Mouse (Mus musculus) CH12.LX (cell line): ENCODE data around the gene Olfml2a. TPM values are rescaled to one million over a fixed set of nuclear protein-coding genes. Genes with fewer than 3 reads are reported as not detected.

Experiments used
- DNase-seq: peaks from one replicate; pipeline ENCODE4 v3.0.0-alpha.2; 2013; ENCODE audit errors: extremely low read depth
- H3K27ac ChIP-seq: 2 replicates; pipeline ENCODE4 v1.5.1; 2012; ENCODE audit warnings: low read depth, mild to moderate bottlenecking, control low read depth, moderate library complexity; ENCODE audit not compliant: insufficient read depth
- H3K27me3 ChIP-seq: replicated peaks from 2 replicates; pipeline ENCODE3; 2012; ENCODE audit warnings: inconsistent platforms
- H3K36me3 ChIP-seq, 2 experiments: replicated peaks in 1 of 2; 2 replicates each; pipeline versions ENCODE3 to v1.6.1; 2012; ENCODE audit warnings: inconsistent platforms in 1 of 2, low read length in 1 of 2, mild to moderate bottlenecking in 1 of 2, mixed read lengths in 1 of 2, moderate library complexity in 1 of 2; ENCODE audit not compliant: control insufficient read depth in 1 of 2, insufficient read depth in 1 of 2
- H3K4me1 ChIP-seq, 2 experiments: 2 replicates each; pipeline ENCODE4 v1.6.1; 2012; ENCODE audit warnings: inconsistent platforms in 1 of 2, moderate library complexity in 1 of 2; ENCODE audit not compliant: insufficient read depth in 2 of 2, control insufficient read depth in 1 of 2
- H3K4me2 ChIP-seq: 2 replicates; pipeline ENCODE4 v1.6.1; 2012; ENCODE audit warnings: low read depth, mild to moderate bottlenecking, control low read depth; ENCODE audit not compliant: poor library complexity, insufficient read depth, severe bottlenecking
- H3K4me3 ChIP-seq, 3 experiments: fragments of 150-350 bp in 1 of 3; sonication (generic) in 1 of 3; replicated peaks in 1 of 3; 2 replicates each; pipeline versions ENCODE3 to v1.5.1; 2011 to 2012; ENCODE audit warnings: low read depth in 2 of 3, low read length in 2 of 3, mild to moderate bottlenecking in 2 of 3, moderate library complexity in 2 of 3, control low read depth in 1 of 3, improper control_type of control experiment in 1 of 3, inconsistent platforms in 1 of 3, mixed read lengths in 1 of 3; ENCODE audit not compliant: poor library complexity in 1 of 3
- H3K79me2 ChIP-seq: replicated peaks from 2 replicates; pipeline ENCODE4 v1.6.1; 2012; ENCODE audit warnings: mild to moderate bottlenecking, moderate library complexity; ENCODE audit not compliant: control insufficient read depth, poor library complexity, insufficient read depth, severe bottlenecking; ENCODE audit errors: extremely low read depth
- H3K9ac ChIP-seq: 2 replicates; pipeline ENCODE4 v1.6.1; 2012; ENCODE audit warnings: low read depth, mild to moderate bottlenecking, control low read depth, moderate library complexity; ENCODE audit not compliant: insufficient read depth
- H3K9me3 ChIP-seq: replicated peaks from 2 replicates; pipeline ENCODE3; 2012; ENCODE audit warnings: low read length, inconsistent platforms, mixed read lengths
- BHLHE40 ChIP-seq: IDR thresholded peaks from 2 replicates; pipeline ENCODE4 v1.6.1; 2011; ENCODE audit warnings: mild to moderate bottlenecking, low read depth, low read length, improper control_type of control experiment
- CHD1 ChIP-seq: IDR thresholded peaks from 2 replicates; pipeline ENCODE4 v1.6.1; 2012; ENCODE audit warnings: low read depth, low read length, improper control_type of control experiment, inconsistent platforms
- CHD2 ChIP-seq: IDR thresholded peaks from 2 replicates; pipeline ENCODE4 v1.6.1; 2011; ENCODE audit warnings: low read length, improper control_type of control experiment
- CTCF ChIP-seq, 2 experiments: IDR thresholded peaks in 1 of 2; conservative IDR thresholded peaks in 1 of 2; 2 replicates each; pipeline ENCODE4 v1.5.1; 2011 to 2012; ENCODE audit warnings: low read depth in 2 of 2, low read length in 2 of 2, improper control_type of control experiment in 1 of 2, inconsistent platforms in 1 of 2, mild to moderate bottlenecking in 1 of 2, moderate library complexity in 1 of 2
- E2F4 ChIP-seq: IDR thresholded peaks from 2 replicates; pipeline ENCODE4 v1.6.1; 2011; ENCODE audit warnings: low read depth, low read length, improper control_type of control experiment; ENCODE audit not compliant: insufficient replicate concordance
- EP300 ChIP-seq: IDR thresholded peaks from 2 replicates; pipeline ENCODE4 v1.6.1; 2011; ENCODE audit warnings: low read length, improper control_type of control experiment
- ETS1 ChIP-seq: conservative IDR thresholded peaks from 2 replicates; pipeline ENCODE4 v1.6.1; 2012; ENCODE audit warnings: low read depth, mild to moderate bottlenecking, inconsistent platforms, low read length, improper control_type of control experiment, moderate library complexity
- GABPA ChIP-seq: IDR thresholded peaks from 2 replicates; pipeline ENCODE4 v1.6.1; 2012; ENCODE audit warnings: low read depth, low read length, improper control_type of control experiment, inconsistent platforms; ENCODE audit not compliant: insufficient replicate concordance
- HCFC1 ChIP-seq: IDR thresholded peaks from 2 replicates; pipeline ENCODE4 v1.6.1; 2012; ENCODE audit warnings: low read depth, mild to moderate bottlenecking, inconsistent platforms, low read length, improper control_type of control experiment
- IRF4 ChIP-seq: IDR thresholded peaks from 2 replicates; pipeline ENCODE4 v1.6.1; 2014; ENCODE audit warnings: low read depth, mild to moderate bottlenecking, inconsistent platforms, low read length, improper control_type of control experiment
- JUND ChIP-seq: conservative IDR thresholded peaks from 2 replicates; pipeline ENCODE4 v1.6.1; 2011; ENCODE audit warnings: low read depth, low read length, improper control_type of control experiment
- KAT2A ChIP-seq: IDR thresholded peaks from 2 replicates; pipeline ENCODE4 v1.6.1; 2012; ENCODE audit warnings: low read length, improper control_type of control experiment, inconsistent platforms; ENCODE audit not compliant: insufficient replicate concordance
- MAFK ChIP-seq: IDR thresholded peaks from 2 replicates; pipeline ENCODE4 v1.6.1; 2011; ENCODE audit warnings: low read length, improper control_type of control experiment; ENCODE audit not compliant: insufficient replicate concordance
- MAX ChIP-seq: IDR thresholded peaks from 2 replicates; pipeline ENCODE4 v1.6.1; 2011; ENCODE audit warnings: low read length, improper control_type of control experiment
- MEF2A ChIP-seq: IDR thresholded peaks from 2 replicates; pipeline ENCODE4 v1.6.1; 2014; ENCODE audit warnings: low read depth, mild to moderate bottlenecking, inconsistent platforms, low read length, improper control_type of control experiment, borderline replicate concordance
- MXI1 ChIP-seq: IDR thresholded peaks from 2 replicates; pipeline ENCODE4 v1.6.1; 2011; ENCODE audit warnings: mild to moderate bottlenecking, low read depth, low read length, improper control_type of control experiment
- MYC ChIP-seq: IDR thresholded peaks from 2 replicates; pipeline ENCODE4 v1.6.1; 2011; ENCODE audit warnings: low read depth, mild to moderate bottlenecking, improper control_type of control experiment, low read length
- NELFE ChIP-seq: IDR thresholded peaks from 2 replicates; pipeline ENCODE4 v1.6.1; 2011; ENCODE audit warnings: low read depth, low read length, improper control_type of control experiment
- NRF1 ChIP-seq: IDR thresholded peaks from 2 replicates; pipeline ENCODE4 v1.6.1; 2014; ENCODE audit warnings: low read depth, mild to moderate bottlenecking, inconsistent platforms, low read length, improper control_type of control experiment, moderate library complexity
- POLR2A ChIP-seq: IDR thresholded peaks from 2 replicates; pipeline ENCODE4 v1.6.1; 2011; ENCODE audit warnings: low read depth, mild to moderate bottlenecking, improper control_type of control experiment, low read length
- RAD21 ChIP-seq: IDR thresholded peaks from 2 replicates; pipeline ENCODE4 v1.6.1; 2011; ENCODE audit warnings: low read depth, mild to moderate bottlenecking, low read length, improper control_type of control experiment, moderate library complexity
- RCOR1 ChIP-seq: conservative IDR thresholded peaks from 2 replicates; pipeline ENCODE4 v1.6.1; 2012; ENCODE audit warnings: low read depth, mild to moderate bottlenecking, inconsistent platforms, low read length, improper control_type of control experiment
- SIN3A ChIP-seq: IDR thresholded peaks from 2 replicates; pipeline ENCODE4 v1.6.1; 2012; ENCODE audit warnings: low read length, improper control_type of control experiment, inconsistent platforms
- SMC3 ChIP-seq: IDR thresholded peaks from 2 replicates; pipeline ENCODE4 v1.6.1; 2011; ENCODE audit warnings: low read depth, low read length, improper control_type of control experiment
- TCF12 ChIP-seq: IDR thresholded peaks from 2 replicates; pipeline ENCODE4 v1.6.1; 2014; ENCODE audit warnings: low read depth, mild to moderate bottlenecking, inconsistent platforms, low read length, improper control_type of control experiment
- UBTF ChIP-seq: IDR thresholded peaks from 2 replicates; pipeline ENCODE4 v1.6.1; 2012; ENCODE audit warnings: low read depth, mild to moderate bottlenecking, inconsistent platforms, low read length, improper control_type of control experiment, moderate library complexity
- USF1 ChIP-seq: IDR thresholded peaks from 2 replicates; pipeline ENCODE4 v1.6.1; 2014; ENCODE audit warnings: low read depth, mild to moderate bottlenecking, inconsistent platforms, low read length, improper control_type of control experiment
- USF2 ChIP-seq: conservative IDR thresholded peaks from 2 replicates; pipeline ENCODE4 v1.6.1; 2011; ENCODE audit warnings: low read depth, low read length, improper control_type of control experiment
- ZC3H11A ChIP-seq: IDR thresholded peaks from 2 replicates; pipeline ENCODE4 v1.6.1; 2012; ENCODE audit warnings: low read depth, mild to moderate bottlenecking, inconsistent platforms, low read length, improper control_type of control experiment
- ZKSCAN1 ChIP-seq: IDR thresholded peaks from 2 replicates; pipeline ENCODE4 v1.6.1; 2012; ENCODE audit warnings: low read depth, inconsistent platforms, low read length, improper control_type of control experiment, borderline replicate concordance
- ZNF384 ChIP-seq: IDR thresholded peaks from 2 replicates; pipeline ENCODE4 v1.6.1; 2012; ENCODE audit warnings: low read depth, low read length, improper control_type of control experiment, inconsistent platforms
- dilution Hi-C: fragments of 300-500 bp; cut with MboI; formaldehyde crosslinking; loops from 2 replicates; pipeline ENCODE4 v1.14.3; 2020; ENCODE audit warnings: low sequenced_read_pairs; ENCODE audit not compliant: extremely low pct_unique_long_range_greater_than_20kb, extremely low pct_ligation_motif_present
- in situ Hi-C: fragments of 300-500 bp; cut with MboI; formaldehyde crosslinking; loops from 3 replicates; pipeline ENCODE4 v1.14.3; 2019; ENCODE audit warnings: low sequenced_read_pairs, low pct_ligation_motif_present, low pct_unique_long_range_greater_than_20kb, mixed read lengths
- polyA plus RNA-seq: library from polyadenylated mRNA; unstranded; fragments of >175 nt; gene quantifications from 2 replicates; pipeline ENCODE4 v1.2.1, GENCODE M21; 2012; ENCODE audit warnings: low read depth; ENCODE audit not compliant: insufficient read length
- total RNA-seq, 2 experiments: library from RNA; depleted of rRNA; stranded (reverse); fragments of 300-350 nt in 1 of 2; fragments of >200 nt in 1 of 2; gene quantifications; 2 replicates each; pipeline ENCODE4 v1.2.3; 2012 to 2014

Gene Olfml2a
- total and polyA plus RNA-seq, 3 experiments: 4.3 to 8.5 (median 5.5) TPM

DNA sequence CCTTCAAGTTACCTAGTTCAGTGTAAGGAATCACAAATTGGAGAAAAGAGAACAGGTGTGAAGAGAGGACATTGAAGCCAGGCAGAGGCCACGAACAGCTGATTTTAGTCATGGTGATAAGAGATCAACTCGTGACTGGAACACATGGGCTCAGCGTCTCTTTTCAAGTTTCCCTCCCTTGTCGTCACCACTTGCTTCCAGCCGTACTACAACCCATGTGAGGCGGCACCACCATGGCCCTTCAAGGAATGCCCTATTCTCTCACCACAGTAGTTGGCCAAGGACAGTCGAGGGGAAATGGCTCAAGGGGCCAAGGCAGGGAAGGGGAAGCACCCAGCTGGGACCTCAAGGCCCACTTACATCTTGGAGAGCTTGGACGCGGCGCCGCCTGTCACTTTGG lies 72.6 kb downstream of the Olfml2a start:
- H3K79me2 ChIP-seq: peaks cover 54% of the 10 kb centered on the region
- no peak for DNase-seq
- H3K4me1 ChIP-seq: peaks cover 3 to 34% of the 10 kb centered on the region in 2 experiments
- peak overlapping the region; percentile 98 for H3K9ac ChIP-seq
- H3K4me3 ChIP-seq: peak overlapping the region; percentile 94 to 99 (median 97)
- TF ChIP-seq MYC: peak; percentile 46; the same call in 1 of the 2 replicates
- TF ChIP-seq KAT2A: no peak
- TF ChIP-seq RAD21: no peak
- 0 out of 2 replicates have a peak, but pooled peaks have one; percentile 10 for TF ChIP-seq BHLHE40
- TF ChIP-seq HCFC1: no peak
- TF ChIP-seq SIN3A: 0 out of 2 replicates have a peak, but pooled peaks have one; percentile 2
- TF ChIP-seq MXI1: peak; percentile 3; the same call in 1 of the 2 replicates
- TF ChIP-seq POLR2A: no peak
- TF ChIP-seq NRF1: no peak
- in situ Hi-C loops: no loop called here
- H3K36me3 ChIP-seq: peaks cover 43 to 50% of the 10 kb centered on the region in 2 experiments
- H3K9me3 ChIP-seq: no peaks in the 10 kb centered on the region
- no peaks in the 10 kb centered on the region for H3K27me3 ChIP-seq
- peak overlapping the region; percentile 72 for H3K27ac ChIP-seq
- dilution Hi-C loops: no loop called here
- H3K4me2 ChIP-seq: peak overlapping the region; percentile 89

DNA sequence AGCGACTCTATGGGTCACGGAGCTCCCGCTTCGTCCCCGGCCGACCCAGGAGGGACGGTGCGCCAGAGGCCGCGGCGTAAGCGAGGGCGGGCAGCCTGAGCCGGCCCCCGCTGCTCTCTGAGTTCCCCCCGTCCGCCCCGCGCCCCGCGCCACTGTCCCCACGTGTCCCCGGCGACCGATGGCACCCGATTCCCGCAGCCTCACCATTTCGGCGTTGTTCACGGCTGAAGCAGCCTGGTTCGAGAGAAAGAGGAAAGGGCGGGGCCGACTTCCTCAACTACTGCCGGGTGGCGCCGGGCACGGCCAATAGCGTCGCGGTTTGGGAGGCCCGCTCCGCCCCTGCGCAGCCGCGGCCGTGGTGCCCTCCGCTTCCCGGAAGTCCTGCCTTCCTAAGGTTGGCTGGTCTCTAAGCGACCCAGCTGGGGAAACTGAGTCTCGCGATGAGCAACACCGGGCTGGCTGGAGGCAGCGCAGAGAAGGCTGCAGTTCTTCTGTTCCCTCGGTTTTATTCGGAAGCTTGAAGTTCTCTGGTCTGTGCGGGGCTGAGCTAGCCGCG lies 73.2 kb downstream of the Olfml2a start, which contains the start of gene Arpc5l:
TSS of gene Arpc5l (plus strand) at position 469 of the 556 bp plus-strand sequence.
- Histone ChIP-seq H3K27ac (peak within 1 kb of the TSS; percentile 72), H3K36me3 (peaks cover 38 to 48% of the 10 kb centered on the region in 2 experiments), H3K9me3 (no peaks in the 10 kb centered on the region), H3K4me3 (peak within 1 kb of the TSS; percentile 94 to 99 (median 97)), H3K79me2 (peaks cover 59% of the 10 kb centered on the region), H3K4me2 (peak within 1 kb of the TSS; percentile 89), H3K9ac (peak within 1 kb of the TSS; percentile 98), H3K27me3 (no peaks in the 10 kb centered on the region), H3K4me1 (peaks cover 3 to 29% of the 10 kb centered on the region in 2 experiments)
- dilution Hi-C loops: no loop called here
- DNase-seq: peak; percentile 91
- in situ Hi-C loops: no loop called here
- peak; percentile 74; the same call in 1 of the 2 replicates for TF ChIP-seq KAT2A
- no peak for TF ChIP-seq RAD21
- no peak for TF ChIP-seq MEF2A
- TF ChIP-seq SIN3A: peak; percentile 78; the same call in 1 of the 2 replicates
- TF ChIP-seq NELFE: peak; percentile 90
- TF ChIP-seq HCFC1: peak; percentile 85
- peak; percentile 91 for TF ChIP-seq TCF12
- TF ChIP-seq MXI1: peak; percentile 86
- no peak for TF ChIP-seq USF2
- TF ChIP-seq SMC3: no peak
- peak; percentile 67; the same call in 1 of the 2 replicates for TF ChIP-seq MYC
- TF ChIP-seq CTCF (conservative IDR thresholded peaks at IDR 0.05 in 1 of 2, IDR thresholded peaks at IDR 0.05 in 1 of 2; ENCODE audit: low read depth in 2 of 2, low read length in 2 of 2): no peak
- no peak for TF ChIP-seq EP300
- TF ChIP-seq ETS1: no peak
- no peak for TF ChIP-seq ZNF384
- no peak for TF ChIP-seq CHD1
- TF ChIP-seq ZKSCAN1: no peak
- no peak for TF ChIP-seq USF1
- TF ChIP-seq IRF4: no peak
- peak; percentile 80; the same call in 1 of the 2 replicates for TF ChIP-seq MAX
- TF ChIP-seq UBTF: no peak
- TF ChIP-seq BHLHE40: no peak
- TF ChIP-seq JUND: no peak
- no peak for TF ChIP-seq ZC3H11A
- no peak for TF ChIP-seq E2F4
- no peak for TF ChIP-seq RCOR1
- TF ChIP-seq CHD2: peak; percentile 98
- TF ChIP-seq GABPA: no peak
- no peak for TF ChIP-seq MAFK
